ENCODE assay signal across 28 mouse cellular contexts in genomic region chr10:71727746-71728145, GRCm38 (mm10).
A peak's percentile ranks its signal among the peaks of the same experiment; 100 is the strongest.
DNase-seq lines count a peak whose midpoint lies in the region; ATAC-seq and TF ChIP-seq lines count a peak whose summit lies in the region.
"Had no signal": no experiment of that assay in that cellular context is flagged by ENCODE, and none has a peak within 500 bp of the region (broad histone marks: within the 10 kb centered on the region; RNA-seq: fewer than 3 reads in every experiment).

No protein-coding gene starts in this region.

- no peaks in the 10 kb centered on the region for H3K27me3 ChIP-seq in embryonic facial prominence, embryonic 14.5 days (replicated peaks; ENCODE audit: control insufficient read depth, insufficient read depth, low read length)
- no peaks in the 10 kb centered on the region for H3K27me3 ChIP-seq in embryonic facial prominence, embryonic 10.5 days (replicated peaks; ENCODE audit: low read depth, poor library complexity, severe bottlenecking)
- no peaks in the 10 kb centered on the region for H3K27me3 ChIP-seq in hindbrain, postnatal 0 days (ENCODE audit: insufficient read depth, low read length)
- no peaks in the 10 kb centered on the region for H3K27me3 ChIP-seq in hindbrain, embryonic 10.5 days (ENCODE audit: insufficient read depth, poor library complexity, severe bottlenecking)
- H3K27me3 ChIP-seq in midbrain, embryonic 14.5 days (ENCODE audit: control insufficient read depth, insufficient read depth, low read length): no peaks in the 10 kb centered on the region
- H3K27me3 ChIP-seq in midbrain, embryonic 13.5 days: no peaks in the 10 kb centered on the region
- H3K27me3 ChIP-seq: embryonic facial prominence, embryonic 15.5 days; heart, embryonic 12.5 days; heart, embryonic 15.5 days; hindbrain, embryonic 12.5 days; hindbrain, embryonic 15.5 days; intestine, embryonic 15.5 days had no signal

- H3K27ac ChIP-seq in embryonic facial prominence, embryonic 14.5 days (replicated peaks; ENCODE audit: low read depth, low read length): no peak overlapping the region
- no peak overlapping the region for H3K27ac ChIP-seq in embryonic facial prominence, embryonic 10.5 days (replicated peaks)
- H3K27ac ChIP-seq in hindbrain, postnatal 0 days: no peak overlapping the region
- H3K27ac ChIP-seq in hindbrain, embryonic 10.5 days: no peak overlapping the region
- no peak overlapping the region for H3K27ac ChIP-seq in midbrain, embryonic 14.5 days (replicated peaks; ENCODE audit: low read depth, low read length)
- no peak overlapping the region for H3K27ac ChIP-seq in midbrain, embryonic 13.5 days
- H3K27ac ChIP-seq: embryonic facial prominence, embryonic 15.5 days; heart, adult 2 months; heart, embryonic 15.5 days; hindbrain, embryonic 12.5 days; hindbrain, embryonic 15.5 days; intestine, embryonic 15.5 days had no signal

- no peaks in the 10 kb centered on the region for H3K36me3 ChIP-seq in embryonic facial prominence, embryonic 14.5 days (ENCODE audit: control insufficient read depth, insufficient read depth, low read length)
- no peaks in the 10 kb centered on the region for H3K36me3 ChIP-seq in embryonic facial prominence, embryonic 10.5 days (replicated peaks)
- no peaks in the 10 kb centered on the region for H3K36me3 ChIP-seq in hindbrain, postnatal 0 days (ENCODE audit: insufficient read depth, low read length)
- H3K36me3 ChIP-seq in hindbrain, embryonic 10.5 days: no peaks in the 10 kb centered on the region
- no peaks in the 10 kb centered on the region for H3K36me3 ChIP-seq in midbrain, embryonic 14.5 days (ENCODE audit: control insufficient read depth, insufficient read depth, low read length)
- no peaks in the 10 kb centered on the region for H3K36me3 ChIP-seq in midbrain, embryonic 13.5 days
- H3K36me3 ChIP-seq: embryonic facial prominence, embryonic 15.5 days; heart, embryonic 12.5 days; heart, embryonic 15.5 days; hindbrain, embryonic 12.5 days; hindbrain, embryonic 15.5 days; intestine, embryonic 15.5 days had no signal

- H3K9ac ChIP-seq in embryonic facial prominence, embryonic 14.5 days (ENCODE audit: low read depth, low read length): no peak overlapping the region
- H3K9ac ChIP-seq in hindbrain, postnatal 0 days (replicated peaks; ENCODE audit: low read length): no peak overlapping the region
- H3K9ac ChIP-seq in midbrain, embryonic 14.5 days (replicated peaks; ENCODE audit: low read length): no peak overlapping the region
- no peak overlapping the region for H3K9ac ChIP-seq in midbrain, embryonic 13.5 days (replicated peaks)
- H3K9ac ChIP-seq: embryonic facial prominence, embryonic 15.5 days; heart, embryonic 12.5 days; heart, embryonic 15.5 days; hindbrain, embryonic 12.5 days; hindbrain, embryonic 15.5 days; intestine, embryonic 15.5 days had no signal

- no peaks in the 10 kb centered on the region for H3K4me1 ChIP-seq in embryonic facial prominence, embryonic 14.5 days (ENCODE audit: control insufficient read depth, insufficient read depth, low read length)
- H3K4me1 ChIP-seq in embryonic facial prominence, embryonic 10.5 days: no peaks in the 10 kb centered on the region
- H3K4me1 ChIP-seq in hindbrain, postnatal 0 days (ENCODE audit: insufficient read depth, low read length): no peaks in the 10 kb centered on the region
- H3K4me1 ChIP-seq in hindbrain, embryonic 10.5 days (replicated peaks): no peaks in the 10 kb centered on the region
- 0 out of 2 replicates have a peak, but pooled peaks cover 3% of the 10 kb centered on the region for H3K4me1 ChIP-seq in midbrain, embryonic 14.5 days (ENCODE audit: control insufficient read depth, insufficient read depth, low read length)
- H3K4me1 ChIP-seq in midbrain, embryonic 13.5 days (replicated peaks): no peaks in the 10 kb centered on the region
- H3K4me1 ChIP-seq: embryonic facial prominence, embryonic 15.5 days; heart, embryonic 12.5 days; heart, embryonic 15.5 days; hindbrain, embryonic 12.5 days; hindbrain, embryonic 15.5 days; intestine, embryonic 15.5 days had no signal

- TF ChIP-seq CTCF in hindbrain, postnatal 0 days (IDR thresholded peaks at IDR 0.05; ENCODE audit: low read depth): no peak
- no peak for TF ChIP-seq CTCF in brain, embryonic 14.5 days (IDR thresholded peaks at IDR 0.05; ENCODE audit: borderline replicate concordance, extremely low read depth, insufficient read depth, insufficient read length)

- no peak for TF ChIP-seq POLR2A in brain, embryonic 14.5 days (IDR thresholded peaks at IDR 0.05; ENCODE audit: borderline replicate concordance, extremely low read depth, insufficient read depth, insufficient read length, poor library complexity, severe bottlenecking)

- H3K9me3 ChIP-seq in embryonic facial prominence, embryonic 14.5 days (ENCODE audit: control insufficient read depth, low read length): no peaks in the 10 kb centered on the region
- no peaks in the 10 kb centered on the region for H3K9me3 ChIP-seq in embryonic facial prominence, embryonic 10.5 days
- H3K9me3 ChIP-seq in hindbrain, postnatal 0 days (ENCODE audit: low read length): no peaks in the 10 kb centered on the region
- H3K9me3 ChIP-seq in hindbrain, embryonic 10.5 days: no peaks in the 10 kb centered on the region
- no peaks in the 10 kb centered on the region for H3K9me3 ChIP-seq in midbrain, embryonic 14.5 days (ENCODE audit: control insufficient read depth, low read length)
- H3K9me3 ChIP-seq in midbrain, embryonic 13.5 days: no peaks in the 10 kb centered on the region
- H3K9me3 ChIP-seq: embryonic facial prominence, embryonic 15.5 days; heart, embryonic 15.5 days; hindbrain, embryonic 12.5 days; hindbrain, embryonic 15.5 days; intestine, embryonic 15.5 days had no signal

- H3K4me2 ChIP-seq in embryonic facial prominence, embryonic 14.5 days (ENCODE audit: low read depth, low read length): no peak overlapping the region
- H3K4me2 ChIP-seq in hindbrain, postnatal 0 days (ENCODE audit: low read depth, low read length): no peak overlapping the region
- no peak overlapping the region for H3K4me2 ChIP-seq in midbrain, embryonic 14.5 days (ENCODE audit: low read length)
- no peak overlapping the region for H3K4me2 ChIP-seq in midbrain, embryonic 13.5 days (replicated peaks)
- H3K4me2 ChIP-seq: embryonic facial prominence, embryonic 15.5 days; heart, embryonic 12.5 days; heart, embryonic 15.5 days; hindbrain, embryonic 12.5 days; hindbrain, embryonic 15.5 days; intestine, embryonic 15.5 days had no signal

- WGBS in embryonic facial prominence, embryonic 14.5 days: 48% methylated on average over 4 of the region's 4 CpGs
- 63% methylated on average over 4 of the region's 4 CpGs for WGBS in embryonic facial prominence, embryonic 10.5 days
- 55% methylated on average over 4 of the region's 4 CpGs for WGBS in hindbrain, postnatal 0 days
- whole genome bisulfite sequencing in hindbrain, embryonic 10.5 days: 76% methylated on average over 4 of the region's 4 CpGs
- 52% methylated on average over 4 of the region's 4 CpGs for WGBS in midbrain, embryonic 14.5 days
- 56% methylated on average over 4 of the region's 4 CpGs for WGBS in midbrain, embryonic 13.5 days

- H3K4me3 ChIP-seq in embryonic facial prominence, embryonic 14.5 days (ENCODE audit: low read depth, low read length): no peak overlapping the region
- no peak overlapping the region for H3K4me3 ChIP-seq in embryonic facial prominence, embryonic 10.5 days
- H3K4me3 ChIP-seq in hindbrain, postnatal 0 days (ENCODE audit: low read length): no peak overlapping the region
- no peak overlapping the region for H3K4me3 ChIP-seq in hindbrain, embryonic 10.5 days
- no peak overlapping the region for H3K4me3 ChIP-seq in midbrain, embryonic 14.5 days (replicated peaks; ENCODE audit: low read depth, low read length)
- no peak overlapping the region for H3K4me3 ChIP-seq in midbrain, embryonic 13.5 days (replicated peaks)
- H3K4me3 ChIP-seq: embryonic facial prominence, embryonic 15.5 days; heart, adult 2 months; heart, embryonic 12.5 days; heart, embryonic 15.5 days; hindbrain, embryonic 12.5 days; hindbrain, embryonic 15.5 days; intestine, embryonic 15.5 days had no signal

- peak; percentile 3 for DNase-seq in embryonic facial prominence, embryonic 14.5 days (ENCODE audit: low spot score)
- no peak for DNase-seq in embryonic facial prominence, embryonic 10.5 days (ENCODE audit: low spot score)
- peak; percentile 7 for DNase-seq in hindbrain, postnatal 0 days (ENCODE audit: low spot score)
- no peak for DNase-seq in hindbrain, embryonic 10.5 days (ENCODE audit: low spot score)
- peak; percentile 18 for DNase-seq in midbrain, embryonic 14.5 days
- peak; percentile 38 for DNase-seq in brain, embryonic 14.5 days (ENCODE audit: low read depth)
- no peak for DNase-seq in heart, adult 8-10 months (ENCODE audit: low spot score)
- DNase-seq: adrenal gland, postnatal 10 days; adrenal gland, postnatal 36 days; cerebellum, adult 11 months; cerebellum, adult 9-10 months; cerebellum, postnatal 36 days; embryo, embryonic 11 days; gastrocnemius, postnatal 10 days; gastrocnemius, postnatal 36 days; heart, adult 2 months; heart, postnatal 10 days; heart, postnatal 4 days; kidney, adult 11 months had no signal

- no peak for ATAC-seq in embryonic facial prominence, embryonic 14.5 days (ENCODE audit: low read depth)
- no peak for ATAC-seq in hindbrain, postnatal 0 days
- ATAC-seq in midbrain, embryonic 14.5 days (ENCODE audit: low FRiP score, low TSS enrichment): no peak
- ATAC-seq in midbrain, embryonic 13.5 days: no peak
- ATAC-seq: CD4-positive, CD25-positive, alpha-beta regulatory T cell, adult 4 months; forebrain, embryonic 16.5 days; intestine, embryonic 15.5 days had no signal

Comparison
In these comparisons a context has a peak if more than half of its experiments do, and no peak if none do; other contexts are left out.
1. DNase-seq: peak in embryonic facial prominence, embryonic 14.5 days (single experiment), hindbrain, postnatal 0 days (single experiment), midbrain, embryonic 14.5 days (single experiment) and brain, embryonic 14.5 days (single experiment); none in embryonic facial prominence, embryonic 10.5 days (single experiment), hindbrain, embryonic 10.5 days (single experiment) and heart, adult 8-10 months (single experiment).